Mouse (Mus musculus) inflammation-experienced regulatory T-cells, adult 6 months (primary cell): ENCODE results near the gene Il17c. TPM values are rescaled to one million over a fixed set of nuclear protein-coding genes. Genes with fewer than 3 reads are reported as not detected.

Experiments
- ATAC-seq: one replicate; pipeline ENCODE4 v1.8.0; 2017
- polyA plus RNA-seq, 3 experiments: library from polyadenylated mRNA; unstranded; fragments of 100-300 nt; shearing (Covaris generic); gene quantifications; one replicate each; pipeline ENCODE4 v1.2.1; 2017

Gene Il17c
- polyA plus RNA-seq: under 1 TPM in 1 of 3 experiments, not detected in 2; 0.64 TPM

GRCm38 (mm10) chr8:122421376-122422070 lies at the start of gene Il17c:
Il17c (plus strand) TSS chr8:122422020.
- ATAC-seq: no peak

GRCm38 (mm10) chr8:122375320-122375719 lies 46.5 kb upstream of the Il17c start:
- no peak for ATAC-seq

GRCm38 (mm10) chr8:122375751-122376364 lies 46.0 kb upstream of the Il17c start:
- no peak for ATAC-seq

GRCm38 (mm10) chr8:122376365-122377231 lies 45.2 kb upstream of the Il17c start, which contains the start of gene Zc3h18:
Zc3h18 (plus strand) TSS chr8:122376609.
- peak; percentile 91 for ATAC-seq

- no peak for ATAC-seq
These were observed 38.8 kb upstream of the Il17c start for GRCm38 (mm10) chr8:122383039-122383438.

- ATAC-seq: no peak
These were observed 32.5 kb upstream of the Il17c start for GRCm38 (mm10) chr8:122389357-122389756.

GRCm38 (mm10) chr8:122390758-122391157 lies 31.1 kb upstream of the Il17c start:
- ATAC-seq: no peak

GRCm38 (mm10) chr8:122393717-122394116 lies 28.1 kb upstream of the Il17c start:
- no peak for ATAC-seq

GRCm38 (mm10) chr8:122395291-122395690 lies 26.5 kb upstream of the Il17c start:
- ATAC-seq: no peak

GRCm38 (mm10) chr8:122398186-122398585 lies 23.6 kb upstream of the Il17c start:
- no peak for ATAC-seq

- ATAC-seq: no peak
These were observed 16.5 kb upstream of the Il17c start for GRCm38 (mm10) chr8:122405146-122405805.

- no peak for ATAC-seq
These were observed 14.1 kb upstream of the Il17c start for GRCm38 (mm10) chr8:122407678-122408077.

GRCm38 (mm10) chr8:122414311-122414710 lies 7.5 kb upstream of the Il17c start:
- no peak for ATAC-seq

- no peak for ATAC-seq
These were observed 6.3 kb upstream of the Il17c start for GRCm38 (mm10) chr8:122415554-122415953.

GRCm38 (mm10) chr8:122419881-122420555 lies 1.8 kb upstream of the Il17c start:
- ATAC-seq: no peak

- no peak for ATAC-seq
These were observed 1.4 kb downstream of the Il17c start for GRCm38 (mm10) chr8:122423217-122423616.

GRCm38 (mm10) chr8:122423659-122424058 lies 1.8 kb downstream of the Il17c start:
- ATAC-seq: no peak

- ATAC-seq: no peak
These were observed 4.3 kb downstream of the Il17c start for GRCm38 (mm10) chr8:122426145-122426544.

- ATAC-seq: no peak
These were observed 5.8 kb downstream of the Il17c start for GRCm38 (mm10) chr8:122427607-122428006.

GRCm38 (mm10) chr8:122428163-122428562 lies 6.3 kb downstream of the Il17c start:
- no peak for ATAC-seq

GRCm38 (mm10) chr8:122430058-122430636 lies 8.3 kb downstream of the Il17c start:
- ATAC-seq: no peak

- ATAC-seq: no peak
These were observed 8.8 kb downstream of the Il17c start for GRCm38 (mm10) chr8:122430646-122431045.
